Mouse (Mus musculus): ENCODE results near the gene Grin2b. TPM values are rescaled to one million over a fixed set of nuclear protein-coding genes. Genes with fewer than 3 reads are reported as not detected.
"Not testable (repeated sequence)": the region's sequence is repeated elsewhere in the genome, so short reads cannot be mapped to it uniquely, and the experiment has no call there.

The Grin2b gene
- polyA plus RNA-seq, 2 experiments: 0.39 to 3.7 TPM

- 53% methylated on average over 7 of the region's 7 CpGs for WGBS
- H3K36me3 ChIP-seq (ENCODE audit: control insufficient read depth, insufficient read depth, low read length): no peaks in the 10 kb centered on the region
- DNase-seq (ENCODE audit: low spot score): no peak
- H3K4me1 ChIP-seq (ENCODE audit: control insufficient read depth, insufficient read depth, low read length): peaks cover 4% of the 10 kb centered on the region; the same call in 1 of the 2 replicates
- H3K9me3 ChIP-seq (ENCODE audit: control insufficient read depth, low read length): no peaks in the 10 kb centered on the region
- no peak overlapping the region for H3K4me2 ChIP-seq (replicated peaks; ENCODE audit: low read depth, low read length, severe bottlenecking)
- H3K27me3 ChIP-seq (ENCODE audit: control insufficient read depth, insufficient read depth, low read length): no peaks in the 10 kb centered on the region
- H3K4me3 ChIP-seq (replicated peaks; ENCODE audit: low read length): no peak overlapping the region
- no peak for ATAC-seq (ENCODE audit: low FRiP score, low read depth)
- no peak for TF ChIP-seq POLR2A (IDR thresholded peaks at IDR 0.05; ENCODE audit: borderline replicate concordance, extremely low read depth, insufficient read depth, insufficient read length)
- no peak overlapping the region for H3K27ac ChIP-seq (replicated peaks; ENCODE audit: low read depth, low read length)
- no peak overlapping the region for H3K9ac ChIP-seq (ENCODE audit: low read depth, low read length, severe bottlenecking)
Observed at GRCm38 (mm10) chr6:135829458-135829857, 343.9 kb downstream of the Grin2b start.

GRCm38 (mm10) chr6:135828976-135829375 lies 344.3 kb downstream of the Grin2b start:
- Histone ChIP-seq H3K4me2 (replicated peaks; ENCODE audit: low read depth, low read length, severe bottlenecking) (no peak overlapping the region), H3K4me3 (replicated peaks; ENCODE audit: low read length) (no peak overlapping the region), H3K9ac (ENCODE audit: low read depth, low read length, severe bottlenecking) (no peak overlapping the region), H3K27ac (replicated peaks; ENCODE audit: low read depth, low read length) (no peak overlapping the region), H3K36me3 (ENCODE audit: control insufficient read depth, insufficient read depth, low read length) (no peaks in the 10 kb centered on the region), H3K9me3 (ENCODE audit: control insufficient read depth, low read length) (no peaks in the 10 kb centered on the region), H3K4me1 (ENCODE audit: control insufficient read depth, insufficient read depth, low read length) (peaks cover 4% of the 10 kb centered on the region; the same call in 1 of the 2 replicates), H3K27me3 (ENCODE audit: control insufficient read depth, insufficient read depth, low read length) (no peaks in the 10 kb centered on the region)
- TF ChIP-seq POLR2A (IDR thresholded peaks at IDR 0.05; ENCODE audit: borderline replicate concordance, extremely low read depth, insufficient read depth, insufficient read length): no peak
- no peak for ATAC-seq (ENCODE audit: low FRiP score, low read depth)
- no peak for DNase-seq (ENCODE audit: low spot score)
- 44% methylated on average over 4 of the region's 4 CpGs for WGBS

GRCm38 (mm10) chr6:135827942-135828341 lies 345.4 kb downstream of the Grin2b start:
- WGBS: 21% methylated on average over 4 of the region's 4 CpGs
- H3K36me3 ChIP-seq (ENCODE audit: control insufficient read depth, insufficient read depth, low read length): no peaks in the 10 kb centered on the region
- peaks cover 4% of the 10 kb centered on the region; the same call in 1 of the 2 replicates for H3K4me1 ChIP-seq (ENCODE audit: control insufficient read depth, insufficient read depth, low read length)
- ATAC-seq (ENCODE audit: low FRiP score, low read depth) (no peak), DNase-seq (ENCODE audit: low spot score) (peak; percentile 60)
- no peak for TF ChIP-seq POLR2A (IDR thresholded peaks at IDR 0.05; ENCODE audit: borderline replicate concordance, extremely low read depth, insufficient read depth, insufficient read length)
- H3K9me3 ChIP-seq (ENCODE audit: control insufficient read depth, low read length): no peaks in the 10 kb centered on the region
- no peaks in the 10 kb centered on the region for H3K27me3 ChIP-seq (ENCODE audit: control insufficient read depth, insufficient read depth, low read length)
- H3K9ac ChIP-seq (ENCODE audit: low read depth, low read length, severe bottlenecking): no peak overlapping the region
- no peak overlapping the region for H3K4me3 ChIP-seq (replicated peaks; ENCODE audit: low read length)
- H3K4me2 ChIP-seq (replicated peaks; ENCODE audit: low read depth, low read length, severe bottlenecking): no peak overlapping the region
- H3K27ac ChIP-seq (replicated peaks; ENCODE audit: low read depth, low read length): no peak overlapping the region

GRCm38 (mm10) chr6:135827317-135827716 lies 346.0 kb downstream of the Grin2b start:
- peaks cover 4% of the 10 kb centered on the region; the same call in 1 of the 2 replicates for H3K4me1 ChIP-seq (ENCODE audit: control insufficient read depth, insufficient read depth, low read length)
- WGBS: 86% methylated on average over 3 of the region's 3 CpGs
- ATAC-seq (ENCODE audit: low FRiP score, low read depth): no peak

GRCm38 (mm10) chr6:135826776-135827175 lies 346.5 kb downstream of the Grin2b start:
- 94% methylated on average over 7 of the region's 7 CpGs for WGBS
- not testable (repeated sequence) for H3K4me3 ChIP-seq (replicated peaks; ENCODE audit: low read length); H3K4me2 ChIP-seq (replicated peaks; ENCODE audit: low read depth, low read length, severe bottlenecking); H3K9ac ChIP-seq (ENCODE audit: low read depth, low read length, severe bottlenecking); H3K27ac ChIP-seq (replicated peaks; ENCODE audit: low read depth, low read length); ATAC-seq (ENCODE audit: low FRiP score, low read depth); H3K36me3 ChIP-seq (ENCODE audit: control insufficient read depth, insufficient read depth, low read length); H3K27me3 ChIP-seq (ENCODE audit: control insufficient read depth, insufficient read depth, low read length); DNase-seq (ENCODE audit: low spot score); H3K9me3 ChIP-seq (ENCODE audit: control insufficient read depth, low read length); H3K4me1 ChIP-seq (ENCODE audit: control insufficient read depth, insufficient read depth, low read length)

More at GRCm38 (mm10) chr6:135827317-135827716, 346.0 kb downstream of the Grin2b start:
- H3K27me3 ChIP-seq (ENCODE audit: control insufficient read depth, insufficient read depth, low read length): no peaks in the 10 kb centered on the region
- no peaks in the 10 kb centered on the region for H3K9me3 ChIP-seq (ENCODE audit: control insufficient read depth, low read length)
- no peak overlapping the region for H3K9ac ChIP-seq (ENCODE audit: low read depth, low read length, severe bottlenecking)
- H3K4me3 ChIP-seq (replicated peaks; ENCODE audit: low read length): no peak overlapping the region
- H3K27ac ChIP-seq (replicated peaks; ENCODE audit: low read depth, low read length): no peak overlapping the region
- DNase-seq (ENCODE audit: low spot score): no peak
- H3K36me3 ChIP-seq (ENCODE audit: control insufficient read depth, insufficient read depth, low read length): no peaks in the 10 kb centered on the region
- TF ChIP-seq POLR2A (IDR thresholded peaks at IDR 0.05; ENCODE audit: borderline replicate concordance, extremely low read depth, insufficient read depth, insufficient read length): no peak
- no peak overlapping the region for H3K4me2 ChIP-seq (replicated peaks; ENCODE audit: low read depth, low read length, severe bottlenecking)

GRCm38 (mm10) chr6:135817391-135817790 lies 355.9 kb downstream of the Grin2b start:
- H3K27ac ChIP-seq (replicated peaks; ENCODE audit: low read depth, low read length): no peak overlapping the region
- WGBS: 82% methylated on average over 2 of the region's 2 CpGs
- no peaks in the 10 kb centered on the region for H3K4me1 ChIP-seq (ENCODE audit: control insufficient read depth, insufficient read depth, low read length)
- no peak overlapping the region for H3K4me3 ChIP-seq (replicated peaks; ENCODE audit: low read length)
- no peak for DNase-seq (ENCODE audit: low spot score)
- H3K9ac ChIP-seq (ENCODE audit: low read depth, low read length, severe bottlenecking): no peak overlapping the region
- no peak overlapping the region for H3K4me2 ChIP-seq (replicated peaks; ENCODE audit: low read depth, low read length, severe bottlenecking)
- no peak for TF ChIP-seq POLR2A (IDR thresholded peaks at IDR 0.05; ENCODE audit: borderline replicate concordance, extremely low read depth, insufficient read depth, insufficient read length)
- ATAC-seq (ENCODE audit: low FRiP score, low read depth): no peak
- H3K9me3 ChIP-seq (ENCODE audit: control insufficient read depth, low read length): no peaks in the 10 kb centered on the region
- H3K36me3 ChIP-seq (ENCODE audit: control insufficient read depth, insufficient read depth, low read length): no peaks in the 10 kb centered on the region
- no peaks in the 10 kb centered on the region for H3K27me3 ChIP-seq (ENCODE audit: control insufficient read depth, insufficient read depth, low read length)
